Mouse (Mus musculus) T-helper 1 cell (primary cell): ENCODE measurements around the gene Zfp418.
"Not testable (repeated sequence)": the region's sequence is repeated elsewhere in the genome, so short reads cannot be mapped to it uniquely, and the experiment has no call there.

Experiments used
- in situ Hi-C: fragments of 300-600 bp; cut with MboI, MseI; formaldehyde crosslinking; loops from one replicate; pipeline ENCODE4 v1.15.1; 2025; ENCODE audit warnings: high pct_unique_total_duplicates

The Zfp418 gene

DNA sequence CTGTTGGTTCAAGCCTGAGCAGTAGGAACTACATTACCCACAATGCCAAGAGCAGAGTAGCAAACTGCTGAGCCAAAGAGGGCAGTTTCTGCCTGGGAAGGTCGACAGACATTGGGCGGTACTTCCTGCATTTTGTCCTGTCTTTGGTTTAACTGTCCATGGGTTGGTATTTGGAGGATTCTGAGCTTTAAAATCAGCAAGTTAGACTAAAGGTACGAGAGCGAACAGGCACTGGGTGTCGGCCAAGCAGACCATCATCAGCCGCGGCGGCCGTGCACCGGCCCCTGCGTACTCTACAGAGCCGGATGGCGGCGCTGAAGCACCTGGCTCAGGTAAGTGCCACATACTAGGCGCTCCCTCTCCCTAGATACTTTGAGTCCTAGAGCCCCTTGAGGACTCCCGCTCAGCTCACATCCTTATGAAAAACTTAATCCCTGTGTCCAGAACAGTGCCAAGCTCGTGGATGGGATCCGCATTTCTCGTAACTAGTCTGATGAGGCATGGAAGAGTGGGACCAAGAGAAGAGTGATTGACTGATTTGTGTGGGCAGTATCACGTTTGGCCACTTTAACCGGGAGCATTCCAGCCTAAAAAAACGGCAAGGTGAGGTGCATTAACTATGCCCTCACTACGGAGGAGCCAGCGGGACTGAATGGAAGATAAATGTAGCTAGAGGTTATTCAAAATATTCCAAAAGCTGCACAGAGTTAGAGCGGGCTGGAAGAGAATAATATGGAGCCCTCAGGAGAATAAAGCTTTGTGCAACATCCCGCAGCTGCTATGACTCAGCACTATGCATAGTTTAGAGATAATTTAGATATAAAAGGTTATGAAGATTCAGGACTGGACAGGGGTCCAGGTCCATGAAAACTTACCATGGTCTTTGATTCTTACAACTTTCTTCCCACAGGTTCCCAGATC, at the start of gene Zfp418:
Gene Zfp418 (plus strand): TSS at position 104 of the 921 bp plus-strand sequence.
- in situ Hi-C loops = no loop called here

DNA sequence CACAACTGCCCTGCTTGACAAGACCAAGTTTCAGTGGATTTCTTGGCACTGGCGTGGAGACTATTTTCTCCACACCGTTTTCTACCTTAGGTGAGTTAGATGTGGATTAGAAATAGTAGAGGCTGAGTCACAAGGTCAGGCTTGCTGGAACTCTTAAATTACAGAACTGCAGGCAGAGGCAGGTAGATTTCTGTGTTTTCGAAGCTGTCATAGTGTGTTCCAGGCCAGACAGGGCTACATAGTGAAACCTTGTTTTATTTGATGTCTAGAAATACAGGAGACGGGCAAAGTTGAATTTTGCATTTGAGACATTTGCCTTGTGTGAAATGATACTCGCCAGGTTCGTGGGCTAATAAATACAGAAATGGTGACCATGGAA, 49.5 kb upstream of the Zfp418 start:
- in situ Hi-C loops = no loop called here

DNA sequence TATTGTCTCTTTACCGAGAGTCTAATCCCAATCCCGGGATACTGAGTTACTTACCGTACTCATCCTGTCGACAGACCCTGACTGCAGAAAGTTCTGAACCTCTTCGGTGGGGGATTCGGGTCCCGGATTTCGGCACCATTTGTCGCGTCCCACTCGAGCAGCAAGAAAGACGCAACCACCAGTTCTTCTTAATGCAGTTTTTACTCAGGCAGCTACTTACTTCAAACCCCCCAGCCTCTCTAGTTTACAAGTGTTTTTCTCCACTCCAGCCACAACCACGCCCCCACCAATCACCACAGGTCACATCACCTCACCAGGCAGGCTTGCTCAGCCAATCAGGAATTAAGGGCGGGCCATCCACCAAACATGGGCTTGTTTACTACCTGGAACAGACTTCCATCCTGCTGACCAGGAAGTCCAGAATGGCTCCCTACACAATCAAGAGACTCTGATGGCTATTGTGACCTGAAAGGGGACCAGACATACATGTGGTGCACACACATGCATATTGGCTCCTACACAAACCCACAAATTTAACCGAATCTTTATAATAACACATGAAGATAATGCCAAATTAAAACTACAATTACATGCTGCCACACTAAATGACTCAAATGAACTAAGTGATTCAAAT, 40.5 kb upstream of the Zfp418 start:
- in situ Hi-C loops = not testable (repeated sequence)

DNA sequence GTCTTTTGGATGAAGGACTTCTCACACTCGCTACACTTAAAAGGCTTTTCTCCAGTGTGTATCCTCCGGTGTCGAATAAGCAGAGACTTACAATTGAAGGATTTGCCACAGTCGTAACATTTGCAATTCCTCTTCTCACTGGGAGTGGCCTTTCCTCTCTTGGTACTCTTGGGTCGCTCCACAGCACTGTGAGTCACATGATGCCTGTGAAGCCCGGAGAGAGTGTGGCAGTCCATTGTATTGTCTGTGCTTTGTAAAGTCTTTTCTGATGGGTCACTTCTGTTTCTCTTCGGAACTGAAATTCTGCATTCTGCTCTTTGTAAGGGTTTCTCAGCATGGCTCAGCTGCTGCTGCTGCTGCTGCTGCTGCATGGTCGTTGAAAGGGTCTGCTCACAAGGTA, 38.4 kb upstream of the Zfp418 start:
- in situ Hi-C loops = no loop called here

DNA sequence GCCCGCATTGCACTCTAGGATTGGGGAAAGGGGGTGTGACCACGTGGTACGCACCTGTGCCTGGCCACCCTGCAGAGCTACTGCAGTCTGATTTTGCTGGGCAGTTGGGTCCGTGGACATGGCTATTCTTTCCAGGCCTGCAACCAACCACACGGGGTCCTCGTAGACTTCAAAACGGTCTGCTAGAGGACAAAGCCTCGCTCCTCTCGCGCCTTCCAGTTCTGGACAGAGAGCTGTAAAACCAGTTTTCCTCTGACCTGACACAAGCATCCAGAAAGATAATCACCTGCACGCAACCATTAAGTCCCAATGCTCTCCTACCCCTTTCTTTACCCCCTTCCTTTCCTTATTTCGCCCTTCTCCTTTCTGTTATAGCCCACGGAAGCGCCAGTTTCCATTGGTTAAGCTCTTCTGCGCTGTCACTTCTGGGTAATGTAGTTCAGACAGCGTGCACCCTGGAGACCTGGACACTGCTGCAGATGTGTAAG, 34.7 kb upstream of the Zfp418 start, which contains the start of gene Zfp773:
Gene Zfp773 (minus strand): TSS at position 377 of the 488 bp plus-strand sequence.
- in situ Hi-C loops = no loop called here

DNA sequence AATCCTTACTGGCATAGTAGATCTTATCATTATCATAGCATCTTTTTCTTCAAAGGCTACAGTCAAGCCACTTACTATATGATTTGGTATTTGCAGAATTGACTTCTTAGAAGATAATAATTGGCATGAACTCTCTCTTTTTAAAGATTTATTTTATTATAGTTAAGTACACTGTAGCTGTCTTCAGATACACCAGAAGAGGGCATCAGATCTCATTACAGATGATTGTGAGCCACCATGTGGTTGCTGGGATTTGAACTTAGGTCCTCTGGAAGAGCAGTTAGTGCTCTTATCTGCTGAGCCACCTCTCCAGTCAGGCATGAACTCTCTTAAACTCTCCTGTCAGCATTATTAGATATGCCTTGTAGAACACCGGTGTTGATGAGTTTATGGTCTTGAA, 26.9 kb upstream of the Zfp418 start:
- in situ Hi-C loops = no loop called here

DNA sequence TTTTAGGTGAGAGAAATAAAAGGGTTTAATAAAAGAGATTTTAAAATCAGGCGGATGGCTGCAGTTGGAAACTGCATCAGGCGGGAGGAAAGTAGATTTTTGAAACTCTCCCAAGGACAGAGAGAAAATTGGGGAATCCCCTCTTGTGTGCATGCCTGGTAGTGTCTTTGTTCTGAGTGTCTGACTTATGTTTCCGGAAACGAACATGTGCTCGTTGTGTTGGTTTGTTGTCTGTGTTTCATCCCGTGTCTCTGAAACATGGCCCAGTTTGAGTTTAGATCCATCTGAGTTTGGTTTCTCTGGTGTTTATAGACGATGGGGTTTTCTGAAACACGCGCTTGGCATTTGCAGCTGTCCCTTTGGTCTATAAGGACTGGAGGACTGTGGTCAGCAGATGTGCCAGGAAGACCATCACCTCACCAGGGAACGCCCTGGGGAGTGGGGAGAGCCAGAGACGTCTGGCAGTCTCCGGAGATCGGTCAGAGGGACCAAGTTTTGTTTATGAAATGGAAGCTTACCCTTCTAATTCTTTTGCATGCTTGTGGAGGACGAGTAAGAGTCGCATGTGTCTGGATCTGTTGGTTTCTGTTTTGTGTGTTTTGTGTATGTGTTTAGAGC, 25.0 kb upstream of the Zfp418 start:
- in situ Hi-C loops = no loop called here

DNA sequence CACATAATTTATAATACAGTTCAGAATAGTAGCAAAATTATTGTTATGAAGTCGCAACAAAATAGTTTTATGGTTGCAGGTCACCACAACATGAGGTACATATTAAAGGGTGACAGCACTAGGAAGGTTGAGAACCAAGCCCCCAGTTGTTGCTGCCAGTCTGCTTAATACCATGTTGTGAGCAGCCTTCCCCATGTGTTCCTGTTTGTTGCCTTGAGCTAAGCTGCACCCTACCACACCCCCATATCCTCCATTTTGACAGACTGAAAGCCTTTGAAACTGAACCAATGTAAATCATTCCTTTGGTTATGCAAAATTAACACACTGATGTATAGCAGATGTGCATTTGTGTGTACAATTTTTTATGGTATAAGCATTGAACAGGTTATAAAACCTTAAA, 14.8 kb downstream of the Zfp418 start:
- in situ Hi-C loops = loop anchor here (25.0 kb wide), 1 partner anchor 249 kb away; no protein-coding TSS in a partner anchor

DNA sequence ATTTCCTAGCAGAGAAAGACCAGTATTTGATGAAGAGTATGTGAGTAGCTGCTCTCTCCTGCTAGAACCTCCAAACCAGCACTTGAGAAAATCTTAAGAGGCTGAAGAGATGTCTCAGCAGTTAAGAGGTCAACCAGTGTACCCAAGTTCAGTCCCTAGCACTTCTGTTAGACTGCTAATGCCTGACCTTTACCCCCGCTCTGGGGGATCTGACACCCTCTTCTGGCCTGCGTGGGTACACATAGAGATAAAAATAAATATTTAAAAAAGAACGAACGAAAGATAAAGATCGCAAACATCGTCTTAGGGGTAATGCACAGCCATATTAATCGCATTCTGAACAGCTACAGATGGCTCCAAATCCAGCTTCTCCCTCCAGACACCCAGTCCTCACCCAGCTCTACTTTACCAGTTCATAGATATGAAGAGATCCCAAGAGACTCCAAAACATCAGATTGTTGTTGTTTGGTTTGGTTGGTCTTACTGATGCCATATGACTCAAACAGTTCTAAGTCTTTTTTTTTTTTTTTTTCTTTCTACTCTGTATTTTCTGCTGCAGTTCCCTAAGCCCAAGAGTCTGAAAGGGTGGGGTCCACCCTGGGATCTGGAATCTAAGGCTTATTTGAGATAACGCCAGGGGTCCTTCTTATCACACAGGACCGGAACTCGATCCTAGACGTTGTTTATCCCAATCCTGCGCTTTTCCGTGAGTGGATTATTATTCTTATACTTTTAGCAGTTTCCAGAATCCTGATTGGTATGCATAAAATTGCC, 16.5 kb downstream of the Zfp418 start:
- in situ Hi-C loops = loop anchor here (25.0 kb wide), 1 partner anchor 250 kb away; no protein-coding TSS in a partner anchor

DNA sequence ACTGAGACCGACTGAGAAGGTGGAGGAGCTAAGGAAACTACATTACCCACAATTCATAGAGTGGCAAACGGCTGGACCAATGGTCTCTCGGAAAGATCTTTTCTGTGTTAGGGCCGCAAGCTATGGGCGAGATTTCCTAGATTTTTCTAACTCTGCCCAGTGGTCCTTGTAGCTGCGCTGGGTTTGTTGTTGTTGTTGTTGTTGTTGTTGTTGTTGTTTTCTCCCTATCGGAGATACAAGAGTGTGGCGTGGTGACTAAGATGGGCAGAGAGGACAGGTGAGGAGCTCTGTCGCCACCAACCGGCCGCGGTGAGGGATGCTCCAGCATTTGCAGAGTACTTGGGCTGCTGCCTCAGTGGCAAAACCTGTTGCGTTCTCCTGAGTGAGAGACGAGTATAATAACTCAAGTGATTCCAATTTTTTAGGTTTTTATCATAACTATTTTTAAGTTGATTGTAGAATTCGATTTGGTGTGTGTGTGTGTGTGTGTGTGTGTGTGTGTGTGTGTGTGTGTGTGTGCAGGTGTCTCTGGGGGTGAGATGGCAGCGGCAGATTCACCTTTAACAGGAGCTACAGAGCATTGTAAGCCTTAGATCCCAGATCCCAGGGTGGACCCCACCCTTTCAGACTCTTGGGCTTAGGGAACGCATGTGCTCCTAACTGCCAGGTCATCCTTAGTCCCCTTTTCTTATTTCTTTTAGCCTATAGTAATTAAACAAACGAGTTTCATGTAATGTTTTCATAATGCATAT, 17.2 kb downstream of the Zfp418 start:
- in situ Hi-C loops = loop anchor here (25.0 kb wide), 1 partner anchor 251 kb away; no protein-coding TSS in a partner anchor

DNA sequence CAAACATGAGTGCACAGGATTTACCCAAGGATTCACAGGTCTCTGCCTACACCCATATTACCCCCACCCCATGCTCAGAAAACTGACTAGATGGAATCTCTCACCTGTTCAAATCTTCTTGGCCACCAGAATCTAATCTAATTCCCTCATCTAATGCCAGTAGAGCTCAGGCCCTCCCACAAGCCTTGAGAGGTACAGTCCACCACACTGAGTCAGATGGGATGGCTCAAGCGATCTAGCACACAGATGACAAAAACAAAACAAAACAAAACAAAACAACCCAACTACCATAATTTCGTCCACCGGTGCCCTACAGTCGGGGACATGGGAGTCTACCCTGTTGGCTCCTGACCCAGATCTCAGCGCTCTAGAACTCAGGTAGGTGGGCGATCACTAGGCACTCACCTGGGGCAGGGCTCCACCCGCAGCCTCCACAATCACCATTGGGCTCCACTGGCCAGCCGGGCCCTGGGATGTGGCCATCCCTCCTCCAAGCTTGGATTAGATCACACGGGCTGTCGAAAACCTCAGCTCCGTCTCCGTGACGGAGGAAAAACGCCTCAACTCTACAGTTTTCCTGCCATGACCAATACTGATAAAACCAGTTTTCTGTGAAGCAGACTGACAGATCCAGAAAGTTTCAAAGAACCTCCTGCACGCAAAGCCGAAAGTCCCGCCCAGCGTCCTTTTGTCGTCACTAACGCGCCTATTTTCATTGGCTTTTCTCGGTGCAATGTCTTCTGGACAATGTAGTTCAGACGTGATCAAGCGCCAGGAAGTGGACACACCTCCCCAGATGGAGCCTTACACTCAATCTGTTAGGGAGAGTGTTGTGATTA, 38.4 kb downstream of the Zfp418 start, which contains the start of gene Zfp772:
Gene Zfp772 (minus strand): TSS at position 686 of the 839 bp plus-strand sequence.
- in situ Hi-C loops = not testable (repeated sequence)
